Mouse (Mus musculus) midbrain, embryonic 14.5 days (tissue): ENCODE measurements around the gene Sh3glb2. TPM values are rescaled to one million over a fixed set of nuclear protein-coding genes. Genes with fewer than 3 reads are reported as not detected.
A peak's percentile ranks its signal among the peaks of the same experiment; 100 is the strongest.

Experiments
- ATAC-seq: fragments of 200-750 bp; cut with Nextera tagmentation; 2 replicates; pipeline ENCODE4 v1.8.0; 2017; ENCODE audit warnings: moderate number of reproducible peaks, moderate library complexity; ENCODE audit not compliant: low FRiP score, low TSS enrichment
- DNase-seq: peaks from one replicate; pipeline ENCODE4 v3.0.0-alpha.2; 2015
- H3K27ac ChIP-seq: fragments of 300-500 bp; sonication (generic); replicated peaks from 2 replicates; pipeline ENCODE4 v1.5.1; 2014; ENCODE audit warnings: mild to moderate bottlenecking, low read depth, low read length, moderate library complexity
- H3K27me3 ChIP-seq: fragments of 300-500 bp; sonication (generic); 2 replicates; pipeline ENCODE4 v1.6.1; 2014; ENCODE audit warnings: low read length, control low read depth, mixed read lengths; ENCODE audit not compliant: control insufficient read depth, insufficient read depth
- H3K36me3 ChIP-seq: fragments of 300-500 bp; sonication (generic); 2 replicates; pipeline ENCODE4 v1.6.1; 2014; ENCODE audit warnings: low read length, control low read depth; ENCODE audit not compliant: control insufficient read depth, insufficient read depth
- H3K4me1 ChIP-seq: fragments of 300-500 bp; sonication (generic); 2 replicates; pipeline ENCODE4 v1.6.1; 2014; ENCODE audit warnings: mild to moderate bottlenecking, antibody characterized with exemption, low read length, control low read depth; ENCODE audit not compliant: control insufficient read depth, insufficient read depth
- H3K4me2 ChIP-seq: fragments of 300-500 bp; sonication (generic); 2 replicates; pipeline ENCODE4 v1.6.1; 2014; ENCODE audit warnings: mild to moderate bottlenecking, low read length, moderate library complexity
- H3K4me3 ChIP-seq: fragments of 300-500 bp; sonication (generic); replicated peaks from 2 replicates; pipeline ENCODE4 v1.5.1; 2014; ENCODE audit warnings: low read depth, low read length
- H3K9ac ChIP-seq: fragments of 300-500 bp; sonication (generic); replicated peaks from 2 replicates; pipeline ENCODE4 v1.6.1; 2014; ENCODE audit warnings: mild to moderate bottlenecking, low read length, moderate library complexity
- H3K9me3 ChIP-seq: fragments of 300-500 bp; sonication (generic); 2 replicates; pipeline ENCODE4 v1.6.1; 2016; ENCODE audit warnings: low read length, control low read depth, mixed read lengths; ENCODE audit not compliant: control insufficient read depth
- WGBS: fragments of 180-500 bp; shearing (Covaris S2); extraction: QIAGEN DNeasy Blood & Tissue Kit; methylation state at CpG from one replicate; pipeline ENCODE4 v1.1.7; 2014; 5-methylcytosine and 5-hydroxymethylcytosine counted together
- microRNA-seq: library from miRNA; unstranded; fragments of <30 nt; microRNA quantifications from one replicate; pipeline ENCODE4, GENCODE M21; 2016
- polyA plus RNA-seq: library from polyadenylated mRNA; unstranded; fragments of >200 nt; fragmentation: Nextera tagmentation; extraction: Ambion mirVana; gene quantifications from 2 replicates; pipeline ENCODE4 v1.2.1, GENCODE M21; 2014

The Sh3glb2 gene
- polyA plus RNA-seq, 1 experiment from 2014 or later = 129 TPM

DNA sequence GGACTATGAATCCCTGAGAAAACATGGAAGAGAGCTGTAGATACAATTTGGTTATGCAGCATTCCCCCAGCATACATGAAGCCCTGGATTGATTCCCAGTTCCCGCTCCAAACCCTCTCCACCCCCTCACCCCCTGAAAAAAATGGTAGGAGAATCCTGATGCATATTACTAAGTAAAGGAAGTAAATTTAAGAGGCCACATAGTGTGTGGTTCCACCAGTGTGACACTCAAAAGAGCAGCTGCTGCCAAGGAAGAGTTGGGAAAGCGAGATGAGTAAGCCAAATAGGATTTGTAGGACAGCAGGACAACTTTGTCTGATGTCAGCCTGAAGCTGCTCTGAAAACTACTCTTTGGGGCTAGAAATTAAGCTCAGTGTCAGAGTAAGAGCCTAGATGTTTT is 47.7 kb downstream of the Sh3glb2 start:
- H3K27me3 ChIP-seq = no peaks in the 10 kb centered on the region
- 99% methylated on average over 2 of the region's 2 CpGs for WGBS
- peaks cover 98% of the 10 kb centered on the region for H3K36me3 ChIP-seq
- no peaks in the 10 kb centered on the region for H3K4me1 ChIP-seq
- H3K4me3 ChIP-seq = no peak overlapping the region
- H3K27ac ChIP-seq = no peak overlapping the region
- ATAC-seq (no peak), DNase-seq (no peak)
- H3K4me2 ChIP-seq = no peak overlapping the region
- no peak overlapping the region for H3K9ac ChIP-seq
- no peaks in the 10 kb centered on the region for H3K9me3 ChIP-seq

DNA sequence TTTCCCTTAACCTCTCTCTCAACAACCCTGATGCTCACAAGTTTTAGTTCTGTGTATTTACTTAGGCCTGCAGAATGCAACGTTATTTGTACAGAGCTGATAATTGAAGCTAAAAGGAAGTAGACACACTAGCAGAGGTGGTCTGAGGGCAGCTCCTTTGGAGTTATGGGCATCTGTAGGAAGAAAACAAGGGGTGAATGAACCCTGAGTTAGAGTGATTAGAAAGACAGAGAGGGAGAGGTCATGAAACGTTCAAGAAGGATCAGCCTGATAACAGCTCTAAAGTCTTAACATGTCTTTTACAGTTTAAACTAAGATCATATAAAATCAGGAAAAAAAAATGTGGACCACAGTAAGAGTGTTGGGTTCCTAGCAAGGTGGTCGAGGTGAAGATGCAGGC is 49.8 kb downstream of the Sh3glb2 start:
- H3K4me3 ChIP-seq = no peak overlapping the region
- DNase-seq = no peak
- no peak overlapping the region for H3K27ac ChIP-seq
- H3K4me1 ChIP-seq = no peaks in the 10 kb centered on the region
- 96% methylated on average over 3 of the region's 3 CpGs for WGBS
- ATAC-seq = no peak
- no peak overlapping the region for H3K9ac ChIP-seq
- H3K27me3 ChIP-seq = no peaks in the 10 kb centered on the region
- no peak overlapping the region for H3K4me2 ChIP-seq
- peaks cover 98% of the 10 kb centered on the region for H3K36me3 ChIP-seq
- H3K9me3 ChIP-seq = no peaks in the 10 kb centered on the region

DNA sequence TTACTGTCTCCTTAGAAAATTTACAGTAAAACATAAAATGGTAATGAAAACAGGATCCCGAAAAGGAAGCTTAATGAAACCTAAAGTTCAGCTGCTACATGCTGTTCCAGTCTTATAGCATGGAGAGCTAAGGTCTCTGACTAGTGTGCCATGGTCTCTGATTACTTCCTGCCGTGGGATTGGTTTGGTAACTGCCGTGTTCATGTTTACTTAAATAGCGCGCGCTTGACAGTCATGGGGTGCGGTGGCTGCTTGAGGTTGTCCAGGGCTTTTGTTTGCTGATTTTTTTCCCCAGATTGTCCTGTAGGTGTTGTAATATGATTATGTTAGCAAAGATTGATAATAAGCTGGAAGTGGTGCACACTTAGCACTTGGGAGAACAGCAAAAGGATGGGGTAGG is 53.0 kb downstream of the Sh3glb2 start:
- no peak for ATAC-seq
- 97% methylated on average over 7 of the region's 7 CpGs for WGBS

DNA sequence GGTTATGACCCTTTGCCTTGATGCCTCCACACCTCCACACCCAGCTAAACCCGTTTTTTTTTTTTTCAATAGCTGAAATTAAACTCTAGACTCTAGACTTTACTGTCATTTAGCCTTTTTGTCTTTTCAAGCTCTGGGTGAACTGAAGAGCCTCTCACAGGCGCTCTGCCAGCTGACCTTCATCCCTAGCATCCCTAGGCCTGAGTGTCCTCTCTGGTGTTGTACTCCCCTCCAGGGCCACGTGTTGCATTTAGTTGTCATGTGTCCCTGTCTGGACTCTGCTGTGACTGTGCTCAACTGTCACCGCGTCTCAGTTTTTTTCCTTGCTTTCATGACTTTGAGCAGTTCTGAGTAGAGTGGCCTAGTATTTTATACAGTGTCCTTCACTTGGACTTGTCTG is 59.2 kb downstream of the Sh3glb2 start:
- no peak for DNase-seq
- Histone ChIP-seq H3K9me3 (no peaks in the 10 kb centered on the region), H3K9ac (no peak overlapping the region), H3K4me2 (no peak overlapping the region), H3K27ac (no peak overlapping the region), H3K4me1 (no peaks in the 10 kb centered on the region), H3K36me3 (peaks cover 76% of the 10 kb centered on the region), H3K4me3 (no peak overlapping the region), H3K27me3 (no peaks in the 10 kb centered on the region)
- WGBS = 94% methylated on average over 5 of the region's 5 CpGs
- no peak for ATAC-seq

More for the DNA sequence above, 53.0 kb downstream of the Sh3glb2 start:
- H3K9me3 ChIP-seq = no peaks in the 10 kb centered on the region
- no peak overlapping the region for H3K4me3 ChIP-seq
- H3K36me3 ChIP-seq = peaks cover 98% of the 10 kb centered on the region
- H3K27me3 ChIP-seq = no peaks in the 10 kb centered on the region
- no peak for DNase-seq
- H3K4me2 ChIP-seq = no peak overlapping the region
- H3K9ac ChIP-seq = no peak overlapping the region
- no peaks in the 10 kb centered on the region for H3K4me1 ChIP-seq
- H3K27ac ChIP-seq = no peak overlapping the region

GRCm38 (mm10) chr2:30299525-30299924 is 59.6 kb downstream of the Sh3glb2 start:
- Histone ChIP-seq H3K27ac (no peak overlapping the region), H3K9me3 (no peaks in the 10 kb centered on the region), H3K4me2 (no peak overlapping the region), H3K9ac (no peak overlapping the region), H3K27me3 (no peaks in the 10 kb centered on the region), H3K36me3 (peaks cover 72% of the 10 kb centered on the region), H3K4me3 (no peak overlapping the region), H3K4me1 (no peaks in the 10 kb centered on the region)
- WGBS = 82% methylated on average over 3 of the region's 3 CpGs
- ATAC-seq (no peak), DNase-seq (peak; percentile 12)

Small RNA genes lying within 50 kb of the gene (microRNA-seq; reads per million reads assigned to microRNA genes)
- not detected for gene Gm47292

Other genes starting within 250 kb of the Sh3glb2 start
- gene Zer1, start 234.8 kb downstream of the Sh3glb2 start, polyA plus RNA-seq = 15.1 and 15.6 TPM in 2 replicates
- gene Tbc1d13, start 225.6 kb downstream of the Sh3glb2 start, polyA plus RNA-seq = 17.7 and 20.4 TPM in 2 replicates
- gene Endog, start 187.8 kb downstream of the Sh3glb2 start, polyA plus RNA-seq = 23.2 and 28.1 TPM in 2 replicates
- 52.8 and 54.8 TPM in 2 replicates for gene Spout1, start 180.9 kb downstream of the Sh3glb2 start, polyA plus RNA-seq
- gene Kyat1, start 153.5 kb downstream of the Sh3glb2 start, polyA plus RNA-seq = 15.3 and 17.1 TPM in 2 replicates
- 66.0 and 70.9 TPM in 2 replicates for gene Lrrc8a, start 121.6 kb downstream of the Sh3glb2 start, polyA plus RNA-seq
- 0.25 TPM in 1 of 2 replicates, not detected in the other for gene Gm28035, start 118.8 kb downstream of the Sh3glb2 start, polyA plus RNA-seq
- 4.9 and 6.0 TPM in 2 replicates for gene Phyhd1, start 93.1 kb downstream of the Sh3glb2 start, polyA plus RNA-seq
- not detected in 2 replicates for gene Gm28038, start 78.3 kb downstream of the Sh3glb2 start, polyA plus RNA-seq
- 32.2 and 32.7 TPM in 2 replicates for gene Dolk, start 73.0 kb downstream of the Sh3glb2 start, polyA plus RNA-seq
- 20.5 and 26.0 TPM in 2 replicates for gene Nup188, start 72.9 kb downstream of the Sh3glb2 start, polyA plus RNA-seq
- 26.1 and 29.7 TPM in 2 replicates for gene Miga2, start 4.9 kb upstream of the Sh3glb2 start, polyA plus RNA-seq
- gene Dolpp1, start 32.9 kb upstream of the Sh3glb2 start, polyA plus RNA-seq = 56.3 and 57.2 TPM in 2 replicates
- gene Crat, start 56.5 kb upstream of the Sh3glb2 start, polyA plus RNA-seq = 22.2 and 24.0 TPM in 2 replicates
- gene Ptpa, start 56.7 kb upstream of the Sh3glb2 start, polyA plus RNA-seq = 86.7 and 115 TPM in 2 replicates
- gene Ier5l, start 114.9 kb upstream of the Sh3glb2 start, polyA plus RNA-seq = 3.7 and 4.3 TPM in 2 replicates
- 0.46 and 1.2 TPM in 2 replicates for gene Cstad, start 235.7 kb upstream of the Sh3glb2 start, polyA plus RNA-seq